Mouse (Mus musculus): ENCODE data around the gene Tecpr1.

- TF ChIP-seq GATA1 (IDR thresholded peaks at IDR 0.05; ENCODE audit: borderline replicate concordance, low read length) = no peak
- no peak for TF ChIP-seq FLI1 (IDR thresholded peaks at IDR 0.05; ENCODE audit: low read length)
Measured at GRCm38 (mm10) chr5:144261309-144261708, 37.9 kb upstream of the Tecpr1 start.
